Mouse (Mus musculus) limb, embryonic 13.5 days (tissue): ENCODE results near the gene Aldh3a1. TPM values are rescaled to one million over a fixed set of nuclear protein-coding genes. Genes with fewer than 3 reads are reported as not detected.

ENCODE experiments used
- ATAC-seq: fragments of 200-750 bp; cut with Nextera tagmentation; 2 replicates; pipeline ENCODE4 v1.8.0; 2017; ENCODE audit warnings: low read depth, moderate number of reproducible peaks, moderate TSS enrichment; ENCODE audit not compliant: low FRiP score
- H3K27ac ChIP-seq: fragments of 300-500 bp; sonication (generic); 2 replicates; pipeline ENCODE4 v1.5.1; 2015; ENCODE audit warnings: inconsistent platforms, mild to moderate bottlenecking, moderate library complexity
- H3K27me3 ChIP-seq: fragments of 300-500 bp; sonication (generic); 2 replicates; pipeline ENCODE4 v1.6.1; 2015; ENCODE audit warnings: mild to moderate bottlenecking, inconsistent platforms
- H3K36me3 ChIP-seq: fragments of 300-500 bp; sonication (generic); 2 replicates; pipeline ENCODE4 v1.6.1; 2015; ENCODE audit warnings: inconsistent platforms, mild to moderate bottlenecking, moderate library complexity
- H3K4me1 ChIP-seq: fragments of 300-500 bp; sonication (generic); 2 replicates; pipeline ENCODE4 v1.6.1; 2015; ENCODE audit warnings: inconsistent platforms
- H3K4me2 ChIP-seq: fragments of 300-500 bp; sonication (generic); replicated peaks from 2 replicates; pipeline ENCODE4 v1.6.1; 2015; ENCODE audit warnings: inconsistent platforms, mild to moderate bottlenecking, moderate library complexity
- H3K4me3 ChIP-seq: fragments of 300-500 bp; sonication (generic); 2 replicates; pipeline ENCODE4 v1.5.1; 2015; ENCODE audit warnings: moderate library complexity, mild to moderate bottlenecking, inconsistent platforms
- H3K9ac ChIP-seq: fragments of 300-500 bp; sonication (generic); 2 replicates; pipeline ENCODE4 v1.6.1; 2015; ENCODE audit warnings: mild to moderate bottlenecking, inconsistent platforms
- H3K9me3 ChIP-seq: fragments of 300-500 bp; sonication (generic); 2 replicates; pipeline ENCODE4 v1.6.1; 2016; ENCODE audit warnings: inconsistent platforms
- WGBS: fragments of 180-500 bp; shearing (Covaris S2); methylation state at CpG from one replicate; pipeline ENCODE4 v1.1.7; 2015; 5-methylcytosine and 5-hydroxymethylcytosine counted together
- polyA plus RNA-seq: library from polyadenylated mRNA; unstranded; fragments of >200 nt; fragmentation: Nextera tagmentation; extraction: Ambion mirVana; gene quantifications from 2 replicates; pipeline ENCODE4 v1.2.1, GENCODE M21; 2015

The Aldh3a1 gene
- polyA plus RNA-seq, 1 experiment from 2014 or later = 0.36 TPM

- no peaks in the 10 kb centered on the region for H3K36me3 ChIP-seq
- no peaks in the 10 kb centered on the region for H3K9me3 ChIP-seq
- no peak overlapping the region for H3K4me2 ChIP-seq
- peaks cover 34% of the 10 kb centered on the region for H3K4me1 ChIP-seq
- no peak overlapping the region; the same call in 1 of the 2 replicates for H3K27ac ChIP-seq
- no peak for ATAC-seq
- H3K27me3 ChIP-seq = no peaks in the 10 kb centered on the region
- no peak overlapping the region for H3K9ac ChIP-seq
- 58% methylated on average over 4 of the region's 4 CpGs for WGBS
- no peak overlapping the region for H3K4me3 ChIP-seq
Measured at GRCm38 (mm10) chr11:61199620-61200362, 7.5 kb upstream of the Aldh3a1 start.

GRCm38 (mm10) chr11:61202186-61202585 is 5.2 kb upstream of the Aldh3a1 start:
- H3K27ac ChIP-seq = no peak overlapping the region; the same call in 1 of the 2 replicates
- no peaks in the 10 kb centered on the region for H3K36me3 ChIP-seq
- no peak overlapping the region for H3K4me2 ChIP-seq
- H3K27me3 ChIP-seq = no peaks in the 10 kb centered on the region
- 69% methylated on average over 6 of the region's 6 CpGs for WGBS
- no peak overlapping the region for H3K9ac ChIP-seq
- no peaks in the 10 kb centered on the region for H3K9me3 ChIP-seq
- no peak for ATAC-seq
- no peak overlapping the region for H3K4me3 ChIP-seq
- H3K4me1 ChIP-seq = peaks cover 39% of the 10 kb centered on the region

GRCm38 (mm10) chr11:61202810-61203209 is 4.5 kb upstream of the Aldh3a1 start:
- Histone ChIP-seq H3K9ac (no peak overlapping the region), H3K27me3 (no peaks in the 10 kb centered on the region), H3K4me2 (no peak overlapping the region), H3K4me3 (no peak overlapping the region), H3K4me1 (peaks cover 41% of the 10 kb centered on the region), H3K36me3 (no peaks in the 10 kb centered on the region), H3K9me3 (no peaks in the 10 kb centered on the region), H3K27ac (no peak overlapping the region)
- ATAC-seq = no peak
- 67% methylated on average over 2 of the region's 2 CpGs for WGBS

- no peak for ATAC-seq
- Histone ChIP-seq H3K4me2 (no peak overlapping the region), H3K27me3 (no peaks in the 10 kb centered on the region), H3K9me3 (no peaks in the 10 kb centered on the region), H3K9ac (no peak overlapping the region), H3K27ac (no peak overlapping the region), H3K4me1 (peaks cover 37% of the 10 kb centered on the region), H3K36me3 (no peaks in the 10 kb centered on the region), H3K4me3 (no peak overlapping the region)
- WGBS = 89% methylated on average over 10 of the region's 10 CpGs
Measured at GRCm38 (mm10) chr11:61205167-61205950, 2.0 kb upstream of the Aldh3a1 start.

- no peak overlapping the region for H3K4me3 ChIP-seq
- H3K27me3 ChIP-seq = peaks cover 4% of the 10 kb centered on the region
- H3K9me3 ChIP-seq = no peaks in the 10 kb centered on the region
- 92% methylated on average over 3 of the region's 3 CpGs for WGBS
- H3K9ac ChIP-seq = no peak overlapping the region
- no peak overlapping the region for H3K27ac ChIP-seq
- H3K4me2 ChIP-seq = no peak overlapping the region
- no peaks in the 10 kb centered on the region for H3K36me3 ChIP-seq
- no peak for ATAC-seq
- peaks cover 36% of the 10 kb centered on the region for H3K4me1 ChIP-seq
Measured at GRCm38 (mm10) chr11:61206136-61206535, 1.2 kb upstream of the Aldh3a1 start.

- peaks cover 23% of the 10 kb centered on the region for H3K4me1 ChIP-seq
- peaks cover 26% of the 10 kb centered on the region for H3K27me3 ChIP-seq
- no peak overlapping the region for H3K4me2 ChIP-seq
- H3K27ac ChIP-seq = peak overlapping the region; percentile 56; the same call in 1 of the 2 replicates
- H3K36me3 ChIP-seq = no peaks in the 10 kb centered on the region
- no peak for ATAC-seq
- WGBS = 79% methylated on average over 10 of the region's 10 CpGs
- no peaks in the 10 kb centered on the region for H3K9me3 ChIP-seq
- no peak overlapping the region for H3K9ac ChIP-seq
- no peak overlapping the region for H3K4me3 ChIP-seq
Measured at GRCm38 (mm10) chr11:61208316-61208715, 979 bp downstream of the Aldh3a1 start.

GRCm38 (mm10) chr11:61212102-61212501 is 4.8 kb downstream of the Aldh3a1 start:
- H3K4me1 ChIP-seq = peaks cover 19% of the 10 kb centered on the region
- H3K4me3 ChIP-seq = no peak overlapping the region
- H3K9me3 ChIP-seq = no peaks in the 10 kb centered on the region
- H3K27me3 ChIP-seq = peaks cover 31% of the 10 kb centered on the region
- no peak overlapping the region for H3K27ac ChIP-seq
- H3K36me3 ChIP-seq = no peaks in the 10 kb centered on the region
- ATAC-seq = no peak
- H3K9ac ChIP-seq = no peak overlapping the region
- 37% methylated on average over 20 of the region's 20 CpGs for WGBS
- no peak overlapping the region for H3K4me2 ChIP-seq

- H3K4me1 ChIP-seq = no peaks in the 10 kb centered on the region
- H3K27me3 ChIP-seq = peaks cover 29% of the 10 kb centered on the region
- WGBS = 85% methylated on average over 3 of the region's 3 CpGs
- H3K9me3 ChIP-seq = no peaks in the 10 kb centered on the region
- no peak overlapping the region for H3K4me2 ChIP-seq
- no peak overlapping the region for H3K9ac ChIP-seq
- no peak overlapping the region for H3K27ac ChIP-seq
- no peaks in the 10 kb centered on the region for H3K36me3 ChIP-seq
- no peak overlapping the region for H3K4me3 ChIP-seq
- ATAC-seq = no peak
Measured at GRCm38 (mm10) chr11:61215936-61216335, 8.6 kb downstream of the Aldh3a1 start.

GRCm38 (mm10) chr11:61220156-61220881 is 13.0 kb downstream of the Aldh3a1 start:
- Histone ChIP-seq H3K4me1 (no peaks in the 10 kb centered on the region), H3K4me3 (no peak overlapping the region), H3K36me3 (no peaks in the 10 kb centered on the region), H3K27ac (no peak overlapping the region), H3K4me2 (no peak overlapping the region), H3K9ac (no peak overlapping the region), H3K27me3 (no peaks in the 10 kb centered on the region), H3K9me3 (no peaks in the 10 kb centered on the region)
- WGBS = 70% methylated on average over 9 of the region's 9 CpGs
- no peak for ATAC-seq

- no peaks in the 10 kb centered on the region for H3K9me3 ChIP-seq
- H3K4me1 ChIP-seq = no peaks in the 10 kb centered on the region
- H3K27ac ChIP-seq = no peak overlapping the region
- 46% methylated on average over 1 of the region's 1 CpGs for WGBS
- H3K4me3 ChIP-seq = no peak overlapping the region
- H3K27me3 ChIP-seq = no peaks in the 10 kb centered on the region
- H3K9ac ChIP-seq = no peak overlapping the region
- H3K36me3 ChIP-seq = no peaks in the 10 kb centered on the region
- no peak for ATAC-seq
- no peak overlapping the region for H3K4me2 ChIP-seq
Measured at GRCm38 (mm10) chr11:61222007-61222406, 14.7 kb downstream of the Aldh3a1 start.

- WGBS = 89% methylated on average over 9 of the region's 9 CpGs
- ATAC-seq = no peak
Measured at GRCm38 (mm10) chr11:61222971-61223745, 15.8 kb downstream of the Aldh3a1 start.

More at GRCm38 (mm10) chr11:61222971-61223745, 15.8 kb downstream of the Aldh3a1 start:
- Histone ChIP-seq H3K4me3 (no peak overlapping the region), H3K27ac (no peak overlapping the region), H3K4me1 (no peaks in the 10 kb centered on the region), H3K36me3 (no peaks in the 10 kb centered on the region), H3K27me3 (no peaks in the 10 kb centered on the region), H3K4me2 (no peak overlapping the region), H3K9me3 (no peaks in the 10 kb centered on the region), H3K9ac (no peak overlapping the region)
